Mouse (Mus musculus) liver, embryonic 13.5 days (tissue): Measurements from ENCODE around the gene Gm13276. TPM values are rescaled to one million over a fixed set of nuclear protein-coding genes. Genes with fewer than 3 reads are reported as not detected.
"Not testable (repeated sequence)": the region's sequence is repeated elsewhere in the genome, so short reads cannot be mapped to it uniquely, and the experiment has no call there.

ENCODE experiments used
- ATAC-seq: fragments of 200-750 bp; cut with Nextera tagmentation; 2 replicates; pipeline ENCODE4 v1.8.0; 2017; ENCODE audit warnings: low read depth, mild to moderate bottlenecking, moderate number of reproducible peaks, moderate library complexity
- DNase-seq: peaks from one replicate; pipeline ENCODE4 v3.0.0; 2022
- H3K27ac ChIP-seq: fragments of 300-500 bp; sonication (generic); 2 replicates; pipeline ENCODE4 v1.5.1; 2015; ENCODE audit warnings: moderate library complexity, mild to moderate bottlenecking, inconsistent platforms
- H3K27me3 ChIP-seq: fragments of 300-500 bp; sonication (generic); 2 replicates; pipeline ENCODE4 v1.6.1; 2015; ENCODE audit warnings: mild to moderate bottlenecking, inconsistent platforms
- H3K36me3 ChIP-seq: fragments of 300-500 bp; sonication (generic); 2 replicates; pipeline ENCODE4 v1.6.1; 2015; ENCODE audit warnings: mild to moderate bottlenecking, inconsistent platforms
- H3K4me1 ChIP-seq: fragments of 300-500 bp; sonication (generic); replicated peaks from 2 replicates; pipeline ENCODE4 v1.6.1; 2015; ENCODE audit warnings: inconsistent platforms
- H3K4me2 ChIP-seq: fragments of 300-500 bp; sonication (generic); 2 replicates; pipeline ENCODE4 v1.6.1; 2015; ENCODE audit warnings: inconsistent platforms, mild to moderate bottlenecking, moderate library complexity
- H3K4me3 ChIP-seq: fragments of 300-500 bp; sonication (generic); replicated peaks from 2 replicates; pipeline ENCODE4 v1.5.1; 2015; ENCODE audit warnings: mild to moderate bottlenecking, inconsistent platforms
- H3K9ac ChIP-seq: fragments of 300-500 bp; sonication (generic); 2 replicates; pipeline ENCODE4 v1.6.1; 2015; ENCODE audit warnings: mild to moderate bottlenecking, inconsistent platforms
- H3K9me3 ChIP-seq: fragments of 300-500 bp; sonication (generic); replicated peaks from 2 replicates; pipeline ENCODE4 v1.6.1; 2016; ENCODE audit warnings: inconsistent platforms
- WGBS: fragments of 180-500 bp; shearing (Covaris S2); methylation state at CpG from one replicate; pipeline ENCODE4 v1.1.7; 2015; ENCODE audit not compliant: insufficient replicate concordance; 5-methylcytosine and 5-hydroxymethylcytosine counted together
- polyA plus RNA-seq: library from polyadenylated mRNA; unstranded; fragments of >200 nt; fragmentation: Nextera tagmentation; extraction: Ambion mirVana; gene quantifications from 2 replicates; pipeline ENCODE4 v1.2.1, GENCODE M21; 2015

Gene Gm13276
- polyA plus RNA-seq, 1 experiment from 2014 or later = not detected

DNA sequence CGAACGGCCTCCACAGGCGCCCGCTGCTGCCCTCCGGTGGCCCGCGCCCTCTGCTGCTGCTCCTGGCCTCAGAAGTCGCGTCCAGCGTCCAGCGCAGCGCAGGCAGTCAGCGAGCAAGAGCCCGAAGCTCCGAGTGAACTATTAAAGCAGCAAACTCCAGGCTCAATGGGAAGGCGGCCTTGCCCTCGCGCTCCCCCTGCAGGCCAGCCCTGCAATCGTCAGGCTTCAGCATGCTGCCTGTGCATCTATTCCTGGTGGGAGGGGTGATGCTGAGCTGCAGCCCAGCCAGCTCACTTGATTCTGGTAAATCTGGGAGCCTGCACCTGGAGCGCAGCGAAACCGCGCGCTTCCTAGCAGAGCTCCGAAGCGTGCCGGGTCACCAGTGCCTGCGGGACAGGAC lies 2.9 kb downstream of the Gm13276 start, which contains the start of gene Gm13277:
Gene Gm13277 (plus strand): TSS at position 231 of the 400 bp plus-strand sequence.
- H3K9ac ChIP-seq, H3K4me2 ChIP-seq, H3K4me1 ChIP-seq, H3K27ac ChIP-seq, DNase-seq, H3K27me3 ChIP-seq, ATAC-seq, H3K9me3 ChIP-seq, H3K4me3 ChIP-seq, H3K36me3 ChIP-seq: not testable (repeated sequence)
- 0% methylated on average over 4 of the region's 28 CpGs for WGBS

DNA sequence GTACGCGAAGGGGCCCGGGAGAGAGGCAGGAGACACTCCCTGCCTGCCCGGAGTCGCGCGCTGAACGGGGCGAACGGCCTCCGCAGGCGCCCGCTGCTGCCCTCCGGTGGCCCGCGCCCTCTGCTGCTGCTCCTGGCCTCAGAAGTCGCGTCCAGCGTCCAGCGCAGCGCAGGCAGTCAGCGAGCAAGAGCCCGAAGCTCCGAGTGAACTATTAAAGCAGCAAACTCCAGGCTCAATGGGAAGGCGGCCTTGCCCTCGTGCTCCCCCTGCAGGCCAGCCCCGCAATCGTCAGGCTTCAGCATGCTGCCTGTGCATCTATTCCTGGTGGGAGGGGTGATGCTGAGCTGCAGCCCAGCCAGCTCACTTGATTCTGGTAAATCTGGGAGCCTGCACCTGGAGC lies 5.7 kb downstream of the Gm13276 start, which contains the start of gene Gm13278:
Gene Gm13278 (plus strand): TSS at position 301 of the 400 bp plus-strand sequence.
- not testable (repeated sequence) for H3K27me3 ChIP-seq, H3K4me3 ChIP-seq, H3K36me3 ChIP-seq, H3K4me2 ChIP-seq, H3K9me3 ChIP-seq, ATAC-seq, H3K9ac ChIP-seq, H3K4me1 ChIP-seq, H3K27ac ChIP-seq, DNase-seq
- no CpG with 5 or more reads among the region's 28 CpGs for WGBS

DNA sequence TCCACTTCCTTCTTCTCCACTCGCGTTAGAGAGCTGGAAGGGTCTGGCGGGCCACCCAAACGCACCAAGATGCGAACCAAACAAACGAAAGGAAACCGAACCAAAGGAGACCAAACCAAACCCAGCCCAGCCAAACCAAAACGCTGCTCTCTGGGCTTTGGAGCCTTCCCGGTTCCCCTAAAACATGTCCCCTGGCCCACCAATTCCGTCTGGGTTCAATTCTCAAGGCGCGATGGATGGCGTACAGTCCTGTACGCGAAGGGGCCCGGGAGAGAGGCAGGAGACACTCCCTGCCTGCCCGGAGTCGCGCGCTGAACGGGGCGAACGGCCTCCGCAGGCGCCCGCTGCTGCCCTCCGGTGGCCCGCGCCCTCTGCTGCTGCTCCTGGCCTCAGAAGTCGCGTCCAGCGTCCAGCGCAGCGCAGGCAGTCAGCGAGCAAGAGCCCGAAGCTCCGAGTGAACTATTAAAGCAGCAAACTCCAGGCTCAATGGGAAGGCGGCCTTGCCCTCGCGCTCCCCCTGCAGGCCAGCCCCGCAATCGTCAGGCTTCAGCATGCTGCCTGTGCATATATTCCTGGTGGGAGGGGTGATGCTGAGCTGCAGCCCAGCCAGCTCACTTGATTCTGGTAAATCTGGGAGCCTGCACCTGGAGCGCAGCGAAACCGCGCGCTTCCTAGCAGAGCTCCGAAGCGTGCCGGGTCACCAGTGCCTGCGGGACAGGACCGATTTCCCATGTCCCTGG lies 8.6 kb downstream of the Gm13276 start, which contains the start of gene Gm13275:
Gene Gm13275 (plus strand): TSS at position 552 of the 740 bp plus-strand sequence.
- not testable (repeated sequence) for H3K36me3 ChIP-seq, H3K9me3 ChIP-seq, H3K9ac ChIP-seq, H3K4me3 ChIP-seq, H3K27me3 ChIP-seq, DNase-seq, ATAC-seq, H3K4me2 ChIP-seq, H3K4me1 ChIP-seq, H3K27ac ChIP-seq
- 0% methylated on average over 12 of the region's 52 CpGs for WGBS

DNA sequence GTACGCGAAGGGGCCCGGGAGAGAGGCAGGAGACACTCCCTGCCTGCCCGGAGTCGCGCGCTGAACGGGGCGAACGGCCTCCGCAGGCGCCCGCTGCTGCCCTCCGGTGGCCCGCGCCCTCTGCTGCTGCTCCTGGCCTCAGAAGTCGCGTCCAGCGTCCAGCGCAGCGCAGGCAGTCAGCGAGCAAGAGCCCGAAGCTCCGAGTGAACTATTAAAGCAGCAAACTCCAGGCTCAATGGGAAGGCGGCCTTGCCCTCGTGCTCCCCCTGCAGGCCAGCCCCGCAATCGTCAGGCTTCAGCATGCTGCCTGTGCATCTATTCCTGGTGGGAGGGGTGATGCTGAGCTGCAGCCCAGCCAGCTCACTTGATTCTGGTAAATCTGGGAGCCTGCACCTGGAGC lies 11.6 kb downstream of the Gm13276 start, which contains the start of gene Gm13279:
Gene Gm13279 (plus strand): TSS at position 301 of the 400 bp plus-strand sequence.
- WGBS = no CpG with 5 or more reads among the region's 28 CpGs
- not testable (repeated sequence) for H3K4me1 ChIP-seq, DNase-seq, H3K27ac ChIP-seq, H3K36me3 ChIP-seq, ATAC-seq, H3K27me3 ChIP-seq, H3K4me2 ChIP-seq, H3K9ac ChIP-seq, H3K4me3 ChIP-seq, H3K9me3 ChIP-seq

DNA sequence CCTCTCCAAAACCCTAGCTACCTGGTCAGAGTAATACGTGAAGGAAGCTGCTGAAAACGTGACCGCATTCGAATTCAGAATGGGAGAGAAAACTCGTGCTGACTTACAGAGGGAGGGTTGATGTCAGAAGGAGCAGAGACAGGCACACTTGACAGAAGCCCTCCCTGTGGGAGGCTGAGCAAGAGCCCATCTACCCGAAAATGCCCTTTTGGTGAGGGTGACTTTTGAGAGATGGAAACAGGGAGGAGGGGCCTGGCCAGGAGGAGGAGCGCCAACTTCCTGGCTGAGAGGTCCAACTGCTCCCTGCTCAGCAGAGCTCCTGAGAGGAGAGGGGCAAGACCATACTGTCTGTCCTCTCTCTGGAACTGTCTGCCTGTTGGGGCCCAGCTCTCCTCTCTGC lies 13.9 kb downstream of the Gm13276 start, which contains the start of gene Gm13285:
Gene Gm13285 (plus strand): TSS at position 301 of the 400 bp plus-strand sequence.
- not testable (repeated sequence) for H3K27ac ChIP-seq, H3K27me3 ChIP-seq, H3K4me1 ChIP-seq, ATAC-seq, H3K9ac ChIP-seq, H3K9me3 ChIP-seq, DNase-seq, H3K36me3 ChIP-seq, H3K4me3 ChIP-seq, H3K4me2 ChIP-seq
- 8% methylated on average over 5 of the region's 7 CpGs for WGBS

DNA sequence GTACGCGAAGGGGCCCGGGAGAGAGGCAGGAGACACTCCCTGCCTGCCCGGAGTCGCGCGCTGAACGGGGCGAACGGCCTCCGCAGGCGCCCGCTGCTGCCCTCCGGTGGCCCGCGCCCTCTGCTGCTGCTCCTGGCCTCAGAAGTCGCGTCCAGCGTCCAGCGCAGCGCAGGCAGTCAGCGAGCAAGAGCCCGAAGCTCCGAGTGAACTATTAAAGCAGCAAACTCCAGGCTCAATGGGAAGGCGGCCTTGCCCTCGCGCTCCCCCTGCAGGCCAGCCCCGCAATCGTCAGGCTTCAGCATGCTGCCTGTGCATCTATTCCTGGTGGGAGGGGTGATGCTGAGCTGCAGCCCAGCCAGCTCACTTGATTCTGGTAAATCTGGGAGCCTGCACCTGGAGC lies 17.4 kb downstream of the Gm13276 start, which contains the start of gene Gm13287:
Gene Gm13287 (plus strand): TSS at position 301 of the 400 bp plus-strand sequence.
- WGBS = no CpG with 5 or more reads among the region's 29 CpGs
- H3K4me1 ChIP-seq, H3K9me3 ChIP-seq, H3K27ac ChIP-seq, DNase-seq, H3K4me3 ChIP-seq, H3K36me3 ChIP-seq, ATAC-seq, H3K9ac ChIP-seq: not testable (repeated sequence)
- H3K4me2 ChIP-seq = peak within 1 kb of the TSS; percentile 30; the same call in 1 of the 2 replicates
- peaks cover 11% of the 10 kb centered on the region; the same call in 1 of the 2 replicates for H3K27me3 ChIP-seq

DNA sequence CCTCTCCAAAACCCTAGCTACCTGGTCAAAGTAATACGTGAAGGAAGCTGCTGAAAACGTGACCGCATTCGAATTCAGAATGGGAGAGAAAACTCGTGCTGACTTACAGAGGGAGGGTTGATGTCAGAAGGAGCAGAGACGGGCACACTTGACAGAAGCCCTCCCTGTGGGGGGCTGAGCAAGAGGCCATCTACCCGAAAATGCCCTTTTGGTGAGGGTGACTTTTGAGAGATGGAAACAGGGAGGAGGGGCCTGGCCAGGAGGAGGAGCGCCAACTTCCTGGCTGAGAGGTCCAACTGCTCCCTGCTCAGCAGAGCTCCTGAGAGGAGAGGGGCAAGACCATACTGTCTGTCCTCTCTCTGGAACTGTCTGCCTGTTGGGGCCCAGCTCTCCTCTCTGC lies 19.7 kb downstream of the Gm13276 start, which contains the start of gene Gm13288:
Gene Gm13288 (plus strand): TSS at position 301 of the 400 bp plus-strand sequence.
- peaks cover 12% of the 10 kb centered on the region; the same call in 1 of the 2 replicates for H3K27me3 ChIP-seq
- not testable (repeated sequence) for H3K36me3 ChIP-seq, H3K27ac ChIP-seq, ATAC-seq, H3K4me1 ChIP-seq, DNase-seq, H3K9me3 ChIP-seq, H3K4me3 ChIP-seq, H3K9ac ChIP-seq
- peak within 1 kb of the TSS; percentile 42; the same call in 1 of the 2 replicates for H3K4me2 ChIP-seq
- WGBS = no CpG with 5 or more reads among the region's 8 CpGs

DNA sequence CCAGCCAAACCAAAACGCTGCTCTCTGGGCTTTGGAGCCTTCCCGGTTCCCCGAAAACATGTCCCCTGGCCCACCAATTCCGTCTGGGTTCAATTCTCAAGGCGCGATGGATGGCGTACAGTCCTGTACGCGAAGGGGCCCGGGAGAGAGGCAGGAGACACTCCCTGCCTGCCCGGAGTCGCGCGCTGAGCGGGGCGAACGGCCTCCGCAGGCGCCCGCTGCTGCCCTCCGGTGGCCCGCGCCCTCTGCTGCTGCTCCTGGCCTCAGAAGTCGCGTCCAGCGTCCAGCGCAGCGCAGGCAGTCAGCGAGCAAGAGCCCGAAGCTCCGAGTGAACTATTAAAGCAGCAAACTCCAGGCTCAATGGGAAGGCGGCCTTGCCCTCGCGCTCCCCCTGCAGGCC lies 20.3 kb downstream of the Gm13276 start:
- H3K9ac ChIP-seq, H3K4me3 ChIP-seq, DNase-seq, H3K27ac ChIP-seq, H3K4me1 ChIP-seq, H3K9me3 ChIP-seq, ATAC-seq, H3K36me3 ChIP-seq: not testable (repeated sequence)
- Histone ChIP-seq H3K27me3 (peaks cover 12% of the 10 kb centered on the region; the same call in 1 of the 2 replicates), H3K4me2 (peak overlapping the region; percentile 42; the same call in 1 of the 2 replicates)
- WGBS = 0% methylated on average over 9 of the region's 34 CpGs

DNA sequence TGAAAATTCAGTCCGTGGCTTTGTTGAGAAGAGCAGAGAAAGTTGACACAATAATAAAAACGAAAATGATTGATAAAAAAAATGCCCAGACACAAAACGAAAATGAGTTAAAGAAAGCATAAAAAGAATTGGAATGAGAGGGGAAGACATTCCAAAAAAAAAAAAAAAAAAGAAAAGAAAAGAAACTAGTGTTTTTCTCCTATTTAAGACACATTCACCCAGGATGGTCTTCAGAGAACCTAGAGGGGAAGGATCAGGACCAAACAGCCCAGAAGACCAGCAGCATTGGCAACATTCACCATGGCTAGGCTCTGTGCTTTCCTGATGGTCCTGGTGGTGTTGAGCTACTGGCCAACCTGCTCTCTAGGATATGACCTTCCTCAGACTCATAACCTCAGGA lies 30.4 kb downstream of the Gm13276 start, which contains the start of gene Ifna7:
Gene Ifna7 (plus strand): TSS at position 301 of the 400 bp plus-strand sequence.
- no peak within 1 kb of the TSS for H3K9ac ChIP-seq
- no peaks in the 10 kb centered on the region for H3K36me3 ChIP-seq
- H3K4me2 ChIP-seq = no peak within 1 kb of the TSS
- 0 out of 2 replicates have a peak, but pooled peaks cover 4% of the 10 kb centered on the region for H3K27me3 ChIP-seq
- H3K9me3 ChIP-seq = no peaks in the 10 kb centered on the region
- DNase-seq (no peak), ATAC-seq (no peak)
- 35% methylated on average over 3 of the region's 3 CpGs for WGBS
- no peak within 1 kb of the TSS for H3K27ac ChIP-seq
- no peak within 1 kb of the TSS for H3K4me3 ChIP-seq
- H3K4me1 ChIP-seq = no peaks in the 10 kb centered on the region

DNA sequence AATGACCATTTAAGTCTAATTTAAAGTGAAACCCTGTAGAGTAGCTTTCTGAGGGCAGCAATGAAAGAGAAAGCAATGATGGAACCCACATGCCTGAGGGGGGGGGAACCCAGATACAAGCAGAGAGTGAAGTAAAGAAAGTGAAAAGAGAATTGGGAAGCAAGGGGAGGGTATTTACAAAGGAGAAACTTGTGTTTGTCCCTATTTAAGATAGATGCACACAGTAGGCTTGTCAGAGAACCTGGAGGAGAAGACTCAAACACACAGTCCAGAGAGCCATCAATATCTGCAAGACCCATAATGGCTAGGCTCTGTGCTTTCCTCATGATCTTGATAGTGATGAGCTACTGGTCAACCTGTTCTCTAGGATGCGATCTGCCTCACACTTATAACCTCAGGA lies 34.1 kb downstream of the Gm13276 start, which contains the start of gene Ifna11:
Gene Ifna11 (plus strand): TSS at position 301 of the 400 bp plus-strand sequence.
- Histone ChIP-seq H3K4me1 (no peaks in the 10 kb centered on the region), H3K27me3 (0 out of 2 replicates have a peak, but pooled peaks cover 4% of the 10 kb centered on the region), H3K4me3 (no peak within 1 kb of the TSS), H3K36me3 (no peaks in the 10 kb centered on the region), H3K9me3 (no peaks in the 10 kb centered on the region), H3K9ac (no peak within 1 kb of the TSS), H3K27ac (no peak within 1 kb of the TSS), H3K4me2 (no peak within 1 kb of the TSS)
- ATAC-seq = no peak
- DNase-seq = no peak
- 52% methylated on average over 1 of the region's 1 CpGs for WGBS

DNA sequence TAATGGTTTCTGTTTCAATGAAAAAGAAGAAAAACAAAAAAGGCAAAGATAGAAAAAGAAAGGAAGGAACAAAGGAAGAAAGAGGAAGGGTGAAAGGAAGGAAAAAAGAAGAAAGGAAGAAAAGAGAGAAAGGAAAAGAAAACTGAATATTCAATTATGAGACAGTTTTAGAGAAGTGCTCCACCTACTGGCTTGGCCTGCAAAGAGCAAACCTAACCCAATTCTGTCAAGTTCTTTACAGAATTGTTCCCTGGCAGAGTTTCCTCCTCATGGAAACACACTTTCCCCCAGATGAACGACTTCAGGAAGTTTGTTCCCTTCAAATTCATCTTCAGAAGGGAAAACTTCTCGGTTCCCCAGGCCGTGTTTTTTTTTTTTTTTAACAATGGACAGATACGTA lies 37.5 kb downstream of the Gm13276 start:
- H3K9me3 ChIP-seq = no peaks in the 10 kb centered on the region
- H3K4me1 ChIP-seq = no peaks in the 10 kb centered on the region
- no peak overlapping the region for H3K4me3 ChIP-seq
- H3K36me3 ChIP-seq = no peaks in the 10 kb centered on the region
- WGBS = 19% methylated on average over 4 of the region's 4 CpGs
- H3K4me2 ChIP-seq = no peak overlapping the region
- no peaks in the 10 kb centered on the region for H3K27me3 ChIP-seq
- H3K27ac ChIP-seq = no peak overlapping the region
- no peak overlapping the region for H3K9ac ChIP-seq
- no peak for DNase-seq
- no peak for ATAC-seq
